Mouse (Mus musculus) liver, embryonic 14 days (tissue): ENCODE measurements around the gene Apopt1. TPM values are rescaled to one million over a fixed set of nuclear protein-coding genes. Genes with fewer than 3 reads are reported as not detected.

ENCODE experiments used
- polyA plus RNA-seq: library from polyadenylated mRNA; depleted of rRNA; stranded (reverse); fragments of >200 nt; gene quantifications from 2 replicates; pipeline ENCODE4 v1.2.3, GENCODE M21; 2012; rRNA removed

Apopt1 gene
- polyA plus RNA-seq = 13.8 and 14.2 TPM in 2 replicates

GRCm38 (mm10) chr12:111713004-111713651, at the start of gene Apopt1, which contains the start of gene Bag5:
Apopt1 (plus strand) TSS chr12:111713261.
Bag5 (minus strand) TSS chr12:111713257.

DNA sequence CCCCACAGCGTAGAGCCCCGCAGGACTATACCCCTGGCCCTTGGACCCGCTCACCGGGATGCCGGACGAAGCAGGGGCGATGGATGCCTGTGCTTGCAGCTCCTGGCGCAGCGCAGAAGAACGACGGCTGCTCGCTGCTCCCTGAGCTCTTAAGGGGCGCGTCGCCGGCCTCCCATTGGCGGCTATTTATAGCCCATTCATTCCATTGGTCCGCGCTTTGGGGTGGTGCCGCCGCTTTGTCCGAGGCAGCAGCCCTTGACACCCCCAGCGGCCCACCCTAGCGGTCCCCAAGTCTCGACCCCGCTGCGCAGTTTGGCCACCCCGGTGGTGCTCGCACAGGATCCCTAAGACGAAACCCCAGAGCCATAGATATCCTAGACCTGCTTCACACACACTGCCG, 40.9 kb upstream of the Apopt1 start, which contains the start of gene Ckb:
Gene Ckb (minus strand): TSS at position 163 of the 400 bp plus-strand sequence.

DNA sequence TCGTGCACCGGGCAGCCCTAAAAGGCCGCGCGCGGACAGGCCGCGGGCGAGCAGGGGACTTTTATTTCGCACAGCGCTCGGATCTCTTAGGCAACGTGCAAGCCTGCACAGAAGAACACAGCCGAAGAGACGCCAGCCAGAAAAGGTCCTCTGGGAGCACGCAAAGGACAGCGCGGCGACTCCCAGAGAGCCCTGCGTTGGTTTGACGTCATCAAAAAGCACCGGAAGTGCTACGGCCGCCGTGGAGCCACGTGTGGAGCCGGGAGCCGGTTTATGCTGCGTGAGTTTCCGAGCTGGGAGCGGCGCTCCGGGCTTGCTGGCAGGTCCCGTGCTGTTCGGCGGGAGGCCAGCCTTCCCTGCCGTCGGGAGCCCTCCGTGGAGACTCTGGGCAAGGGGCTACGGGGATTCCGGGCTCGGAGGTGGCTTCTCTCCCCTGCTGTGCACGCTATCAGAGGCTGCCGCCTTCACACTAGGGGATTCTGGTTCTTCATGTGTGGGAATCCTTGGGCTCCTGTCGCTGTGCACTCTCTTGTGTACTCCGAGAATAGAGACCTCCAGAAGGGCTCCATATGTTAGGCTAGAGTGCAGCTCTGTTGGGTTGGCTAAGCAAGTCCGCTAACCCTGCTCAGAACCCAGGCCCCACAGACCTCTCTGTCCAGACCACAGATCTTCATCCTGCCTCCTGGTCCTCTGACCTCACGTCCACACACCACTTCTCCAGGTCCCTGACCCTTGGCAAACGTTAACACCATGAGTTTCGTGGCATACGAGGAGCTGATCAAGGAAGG, 35.0 kb upstream of the Apopt1 start, which contains the start of gene Trmt61a:
Gene Trmt61a (plus strand): TSS at position 224 of the 788 bp plus-strand sequence.

DNA sequence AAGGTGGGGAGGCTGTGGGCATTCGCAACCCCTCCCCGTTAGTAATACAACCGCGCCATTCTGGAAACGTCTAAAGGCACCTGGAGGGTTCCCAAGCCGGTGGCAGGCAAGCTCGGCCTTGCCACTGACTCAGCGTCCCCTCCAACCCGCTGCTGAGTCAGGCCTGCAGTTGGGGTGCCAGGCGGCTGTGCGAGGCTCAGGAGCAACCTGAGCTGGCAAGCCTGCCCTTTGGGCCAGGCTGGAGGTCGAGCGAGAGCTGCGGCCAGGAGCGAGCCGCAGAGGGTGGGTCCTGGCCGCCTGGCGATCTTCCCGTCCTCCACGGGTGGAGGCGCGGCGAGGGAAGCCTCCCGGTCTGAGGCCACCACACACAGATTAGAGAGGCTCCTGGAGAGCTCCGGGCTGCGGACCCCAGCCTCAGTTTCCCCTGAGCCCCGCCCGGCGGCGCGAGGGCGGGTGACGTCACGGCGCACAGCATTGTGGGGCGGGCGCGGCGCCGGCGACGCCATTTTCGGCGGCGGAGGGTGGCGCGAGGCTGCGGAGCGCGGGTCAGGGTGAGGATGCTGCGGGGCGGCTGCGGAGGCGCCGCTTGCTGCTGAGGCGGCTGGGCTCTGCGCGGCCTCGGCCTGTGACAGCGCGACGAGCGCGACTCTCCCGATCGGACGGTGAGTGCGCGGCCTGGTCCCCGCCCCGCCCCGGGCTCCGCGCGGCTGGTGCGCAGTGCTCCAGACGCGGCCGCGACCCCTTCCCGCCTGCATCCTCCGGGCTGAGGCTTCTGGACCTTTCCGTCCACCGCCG, 45.5 kb downstream of the Apopt1 start, which contains the start of gene Klc1:
Gene Klc1 (plus strand): TSS at position 469 of the 795 bp plus-strand sequence.

Other genes with a start within 250 kb of the Apopt1 start
- gene Gm266, start 227.4 kb upstream of the Apopt1 start, polyA plus RNA-seq = 0.50 and 0.66 TPM in 2 replicates
- 118 and 139 TPM in 2 replicates for gene Eif5, start 175.2 kb upstream of the Apopt1 start, polyA plus RNA-seq
- gene Mark3, start 138.7 kb upstream of the Apopt1 start, polyA plus RNA-seq = 22.5 and 26.2 TPM in 2 replicates
- 22.5 and 26.7 TPM in 2 replicates for gene Ckb, start 40.9 kb upstream of the Apopt1 start, polyA plus RNA-seq
- gene Trmt61a, start 35.2 kb upstream of the Apopt1 start, polyA plus RNA-seq = 15.6 and 17.6 TPM in 2 replicates
- 9.9 and 10.7 TPM in 2 replicates for gene Bag5, start within 50 bp of the Apopt1 start, polyA plus RNA-seq
- gene Klc1, start 45.6 kb downstream of the Apopt1 start, polyA plus RNA-seq = 16.7 and 18.6 TPM in 2 replicates
- 10.5 and 10.7 TPM in 2 replicates for gene Xrcc3, start 100.6 kb downstream of the Apopt1 start, polyA plus RNA-seq
- gene Zfyve21, start 100.9 kb downstream of the Apopt1 start, polyA plus RNA-seq = 35.2 and 41.7 TPM in 2 replicates
- 2.2 and 2.8 TPM in 2 replicates for gene Ppp1r13b, start 194.8 kb downstream of the Apopt1 start, polyA plus RNA-seq